Mouse (Mus musculus) adrenal gland, adult (tissue): ENCODE results near the gene Id4.
A peak's percentile ranks its signal among the peaks of the same experiment; 100 is the strongest.

Experiments used
- DNase-seq, 2 experiments: peaks; one replicate each; pipeline ENCODE4 v3.0.0; 2022 to 2023; ENCODE audit warnings: low spot score in 1 of 2; ENCODE audit not compliant: inconsistent age in 2 of 2

The Id4 gene

DNA sequence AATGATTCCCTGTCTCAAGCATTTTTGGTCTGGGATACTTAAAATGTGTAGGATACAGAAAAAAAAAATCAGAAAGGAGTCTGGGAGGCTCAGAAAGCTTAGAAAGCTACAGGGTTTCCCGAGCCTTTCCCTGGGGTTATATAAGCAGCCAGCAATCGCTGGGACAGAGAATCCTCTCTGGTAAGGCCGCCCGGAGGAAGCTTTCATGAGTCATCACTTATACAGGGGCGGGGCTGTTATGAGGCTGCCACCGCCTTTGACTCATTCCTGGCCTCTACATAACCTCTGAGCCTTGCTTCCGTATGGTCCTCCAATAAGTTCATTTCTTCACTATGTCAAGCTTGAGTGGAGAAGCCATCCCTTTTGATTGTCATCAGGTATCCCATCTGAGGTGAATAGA is 53.5 kb downstream of the Id4 start:
- peak; percentile 61 to 85 for DNase-seq
